Mouse (Mus musculus) forelimb bud, embryonic 11.5 days (tissue): ENCODE data around the gene Tshb.

ENCODE experiments used
- DNase-seq: peaks from one replicate; pipeline ENCODE4 v3.0.0-alpha.2; 2012; ENCODE audit warnings: low read depth, low spot score

Tshb gene

DNA sequence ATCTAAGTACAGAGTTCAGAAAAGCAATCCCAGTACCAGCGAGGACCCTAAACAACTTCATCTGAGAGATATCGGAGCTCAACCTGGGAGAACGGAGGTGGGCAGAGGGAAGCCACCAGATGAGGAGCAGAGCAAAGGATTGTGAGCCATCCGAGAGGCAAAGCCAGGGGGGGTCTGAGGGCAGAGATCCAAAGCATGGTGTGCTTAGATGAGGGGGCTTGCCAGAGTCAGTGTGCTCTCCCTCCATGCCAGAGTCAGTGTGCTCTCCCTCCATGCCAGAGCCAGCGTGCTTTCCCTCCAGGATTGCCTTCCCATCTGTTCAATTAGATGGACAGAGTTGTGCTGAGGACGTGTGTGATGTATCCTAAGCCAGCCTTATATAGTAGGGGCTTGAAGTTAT lies 45.4 kb downstream of the Tshb start:
- DNase-seq = no peak

DNA sequence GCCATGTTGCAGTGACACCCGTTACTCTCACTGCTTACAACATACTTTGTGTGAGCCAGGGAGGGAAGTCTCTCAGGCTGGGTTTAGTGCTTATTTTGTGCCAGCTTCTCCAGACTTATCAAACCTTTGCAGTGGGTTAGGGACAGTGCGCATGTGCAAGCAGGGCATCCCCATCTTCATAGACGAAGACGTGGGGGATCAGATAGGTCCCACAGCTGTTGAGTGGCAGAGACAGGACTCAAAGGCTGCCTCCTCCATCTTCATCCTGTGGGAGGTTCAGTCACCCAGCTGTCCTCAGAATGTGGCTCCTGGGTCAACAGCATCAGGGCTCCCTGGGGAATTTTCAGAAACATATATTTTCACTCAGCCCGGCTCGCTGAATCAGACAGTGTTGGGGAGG lies 46.1 kb downstream of the Tshb start:
- no peak for DNase-seq

DNA sequence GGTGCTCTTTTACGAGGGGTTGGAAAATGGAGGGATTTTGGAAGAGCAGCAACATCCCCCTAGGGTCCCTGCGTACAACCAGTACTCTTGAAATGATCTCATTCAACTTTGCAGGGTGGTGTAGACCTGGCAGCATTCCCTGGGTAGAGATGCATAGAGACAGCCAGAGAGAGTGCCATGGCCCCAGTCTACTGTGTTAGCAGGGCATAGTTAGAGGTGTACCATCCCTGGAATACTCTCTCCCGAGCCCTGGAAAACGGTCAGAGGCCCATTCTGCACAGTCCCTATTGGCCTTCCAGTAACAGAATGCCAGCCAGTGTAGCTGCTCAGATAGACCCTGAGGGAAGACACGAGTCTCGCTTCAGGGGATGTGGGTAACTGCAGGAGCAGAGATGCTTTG lies 46.9 kb downstream of the Tshb start:
- DNase-seq = no peak

DNA sequence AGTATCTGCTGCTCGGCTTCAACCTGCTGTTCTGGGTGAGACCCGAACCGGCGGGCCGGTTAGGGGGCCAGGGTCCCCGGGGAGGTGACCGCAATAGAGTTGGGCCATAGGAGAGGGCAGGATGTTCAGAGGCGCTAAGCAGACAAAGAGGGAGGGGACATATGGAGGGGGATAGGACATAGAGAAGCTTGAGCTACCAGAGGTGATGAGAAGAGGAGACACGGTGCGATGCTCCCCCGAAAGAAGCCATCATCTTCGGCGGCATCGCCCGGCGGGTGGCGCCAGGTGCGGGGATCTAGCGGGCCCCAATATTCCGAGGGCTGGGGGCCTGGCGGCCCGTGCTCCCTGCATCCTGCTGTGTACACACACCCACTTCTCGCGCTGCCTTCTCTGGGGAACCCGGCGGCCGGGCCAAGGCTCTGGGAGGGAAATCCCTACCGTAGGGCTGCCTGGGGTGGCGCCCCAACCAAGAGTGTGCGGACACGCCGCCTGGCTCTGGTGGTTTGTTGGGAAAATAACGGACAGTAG lies 47.4 kb downstream of the Tshb start:
- DNase-seq = no peak

DNA sequence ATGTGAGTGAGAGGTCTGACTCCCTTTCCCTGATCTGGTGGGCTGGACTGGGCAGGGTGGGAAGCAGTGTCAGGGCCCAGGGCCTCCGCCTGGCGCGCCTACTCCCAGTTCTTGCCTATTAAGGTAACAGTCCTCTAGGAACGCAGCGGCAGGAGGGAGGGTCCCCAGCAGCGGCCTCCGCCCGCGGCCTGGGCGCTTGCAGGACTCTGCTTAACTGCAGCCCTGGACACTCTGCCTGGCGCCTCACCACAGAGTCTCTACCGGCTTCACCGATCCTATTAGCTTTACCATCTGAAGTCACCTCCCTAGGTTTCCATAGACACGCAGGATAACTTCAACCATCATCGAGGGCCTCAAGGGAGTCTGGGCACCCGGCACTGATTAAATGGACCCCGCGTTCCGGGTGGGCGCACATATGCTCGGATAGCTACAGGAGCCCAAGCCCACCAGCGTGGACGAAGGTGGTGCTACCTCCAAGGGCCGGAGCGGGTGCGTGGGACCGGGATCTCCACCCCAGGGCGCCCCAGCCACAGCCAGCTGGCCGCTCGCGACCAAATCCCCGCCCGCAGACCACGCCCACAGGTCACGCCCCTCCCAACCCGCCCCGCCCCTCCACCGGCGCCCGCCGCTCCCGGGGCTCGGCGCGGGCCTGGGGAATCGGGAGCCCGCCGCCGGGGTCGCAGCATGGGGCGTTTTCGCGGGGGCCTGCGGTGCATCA lies 48.0 kb downstream of the Tshb start, which contains the start of gene Tspan2:
Gene Tspan2, plus strand, starts transcription at position 217 of the 718 bp plus-strand sequence.
- no peak for DNase-seq

DNA sequence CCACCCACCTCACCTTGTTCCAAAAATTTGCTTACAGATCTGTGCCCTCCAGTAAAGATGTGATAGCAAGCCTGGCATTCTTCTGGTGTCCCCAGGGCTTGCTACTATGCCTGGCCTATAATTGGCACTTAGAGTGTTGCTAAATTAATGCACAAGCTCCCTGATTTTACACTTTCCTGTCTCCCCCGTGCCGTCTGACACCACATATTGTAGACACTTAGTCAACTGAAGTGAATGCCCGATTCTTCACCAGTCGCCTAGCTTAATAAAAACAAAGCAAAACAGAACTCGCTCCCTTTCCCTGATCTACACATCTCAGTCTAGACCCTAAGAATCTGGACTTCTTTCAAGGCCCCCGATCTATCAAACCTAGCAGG lies 48.6 kb downstream of the Tshb start:
- DNase-seq = no peak

DNA sequence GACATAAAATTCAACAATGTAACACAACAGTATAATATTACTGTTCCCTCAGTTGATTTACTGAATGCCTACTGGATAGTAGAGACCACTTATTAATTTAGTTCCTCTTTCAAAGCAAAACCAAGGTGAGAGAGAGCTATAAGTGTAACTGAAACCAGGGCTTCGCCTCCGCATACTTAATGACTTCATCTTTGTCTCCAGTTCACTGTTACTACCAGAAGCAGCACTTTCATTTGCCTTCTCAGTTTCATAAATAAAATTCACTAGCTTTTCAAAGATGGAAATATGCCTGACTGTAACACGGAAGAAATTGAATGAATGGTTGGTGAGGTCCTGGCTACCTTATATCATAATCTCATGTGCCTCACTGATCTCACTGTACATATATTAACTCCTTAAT lies 49.5 kb downstream of the Tshb start:
- no peak for DNase-seq

DNA sequence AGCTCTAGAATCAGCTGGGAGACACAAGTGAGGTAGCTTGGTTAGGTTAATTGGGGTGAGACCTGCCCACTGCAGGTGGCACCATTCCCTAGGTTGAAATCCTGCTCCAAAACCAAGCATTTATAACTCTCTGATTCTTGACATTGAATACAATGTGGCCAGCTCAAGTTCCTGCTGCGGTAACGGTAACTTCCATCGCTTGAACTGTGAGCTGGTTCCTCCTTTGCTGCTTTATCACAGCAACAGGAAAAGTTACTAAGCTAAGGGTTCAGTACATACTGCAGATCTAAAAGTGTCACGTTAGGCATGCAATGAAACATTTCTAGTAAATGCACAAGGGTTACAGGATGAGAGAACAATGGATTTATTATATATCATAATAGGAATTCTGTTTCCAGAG lies 49.9 kb downstream of the Tshb start:
- DNase-seq = no peak

DNA sequence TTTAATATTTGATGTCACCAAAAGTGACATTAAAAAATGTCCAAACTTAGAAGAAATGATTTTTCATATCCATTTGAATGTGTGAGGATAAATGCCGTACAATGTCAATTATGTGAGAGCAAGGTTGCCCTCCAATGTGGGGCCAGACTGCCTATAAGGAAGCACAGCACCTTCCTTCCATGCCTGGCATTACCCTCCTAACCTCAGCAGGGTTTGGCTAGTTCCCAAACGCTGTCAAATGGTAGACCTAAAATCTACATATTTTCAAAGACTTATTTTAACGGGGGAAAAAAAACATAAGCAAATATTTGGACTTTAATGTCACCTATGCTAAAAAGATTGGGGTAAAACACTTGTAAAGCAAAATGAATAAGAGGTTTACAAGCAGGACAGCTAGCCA lies 51.4 kb downstream of the Tshb start:
- DNase-seq = no peak

DNA sequence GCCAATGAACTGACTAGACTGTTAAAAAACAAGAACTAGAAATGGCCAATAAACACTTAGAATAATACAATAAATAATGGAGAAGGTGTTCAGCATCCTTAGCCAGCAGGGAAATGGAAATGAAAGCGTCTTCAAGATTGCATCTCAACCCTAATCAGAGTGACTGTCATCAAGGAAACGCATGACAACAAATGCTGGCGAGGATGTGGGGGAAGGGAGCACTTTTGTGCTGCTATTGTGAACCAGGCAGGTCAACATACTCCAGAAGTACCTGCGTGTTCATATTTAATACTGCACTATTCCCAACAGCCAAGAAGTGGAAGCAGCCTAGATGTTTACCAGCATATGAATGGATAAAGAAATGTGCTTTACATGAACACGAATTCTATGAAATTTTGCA lies 53.1 kb downstream of the Tshb start:
- no peak for DNase-seq
